Mouse (Mus musculus) heart, postnatal 0 days (tissue): ENCODE results near the gene Smr2. TPM values are rescaled to one million over a fixed set of nuclear protein-coding genes. Genes with fewer than 3 reads are reported as not detected.
"Not testable (repeated sequence)": the region's sequence is repeated elsewhere in the genome, so short reads cannot be mapped to it uniquely, and the experiment has no call there.

Experiments
- ATAC-seq: fragments of 200-750 bp; cut with Nextera tagmentation; 2 replicates; pipeline ENCODE4 v1.8.0; 2017; ENCODE audit warnings: low read depth, moderate number of reproducible peaks, moderate library complexity; ENCODE audit not compliant: insufficient read depth
- DNase-seq: peaks from one replicate; pipeline ENCODE4 v3.0.0-alpha.2; 2016; ENCODE audit warnings: low spot score
- H3K27ac ChIP-seq: fragments of 300-500 bp; sonication (generic); 2 replicates; pipeline ENCODE4 v1.5.1; 2014; ENCODE audit warnings: low read depth, mild to moderate bottlenecking
- H3K27me3 ChIP-seq: fragments of 300-500 bp; sonication (generic); 2 replicates; pipeline ENCODE4 v1.6.1; 2014; ENCODE audit warnings: low read length, mixed read lengths; ENCODE audit not compliant: control insufficient read depth, insufficient read depth
- H3K36me3 ChIP-seq: fragments of 300-500 bp; sonication (generic); replicated peaks from 2 replicates; pipeline ENCODE4 v1.6.1; 2014; ENCODE audit warnings: low read length, mixed read lengths; ENCODE audit not compliant: control insufficient read depth, insufficient read depth
- H3K4me1 ChIP-seq: fragments of 300-500 bp; sonication (generic); 2 replicates; pipeline ENCODE4 v1.6.1; 2014; ENCODE audit warnings: antibody characterized with exemption; ENCODE audit not compliant: control insufficient read depth, insufficient read depth
- H3K4me2 ChIP-seq: fragments of 300-500 bp; sonication (generic); 2 replicates; pipeline ENCODE4 v1.6.1; 2014; ENCODE audit warnings: low read depth, mild to moderate bottlenecking, low read length, moderate library complexity
- H3K4me3 ChIP-seq: fragments of 300-500 bp; sonication (generic); 2 replicates; pipeline ENCODE4 v1.5.1; 2014; ENCODE audit warnings: low read depth, low read length
- H3K9ac ChIP-seq: fragments of 300-500 bp; sonication (generic); replicated peaks from 2 replicates; pipeline ENCODE4 v1.6.1; 2014; ENCODE audit warnings: low read depth, low read length, mixed read lengths
- H3K9me3 ChIP-seq: fragments of 300-500 bp; sonication (generic); replicated peaks from 2 replicates; pipeline ENCODE4 v1.6.1; 2016; ENCODE audit warnings: low read length; ENCODE audit not compliant: control insufficient read depth
- CTCF ChIP-seq: IDR thresholded peaks from 2 replicates; pipeline ENCODE4 v1.5.1; 2016; ENCODE audit warnings: antibody characterized with exemption, control low read depth, low read depth
- EP300 ChIP-seq: IDR thresholded peaks from 2 replicates; pipeline ENCODE4 v1.6.1; 2016; ENCODE audit warnings: antibody characterized with exemption, low read depth
- WGBS: fragments of 180-500 bp; shearing (Covaris S2); extraction: QIAGEN DNeasy Blood & Tissue Kit; methylation state at CpG from one replicate; pipeline ENCODE4 v1.1.7; 2014; 5-methylcytosine and 5-hydroxymethylcytosine counted together
- polyA plus RNA-seq: library from polyadenylated mRNA; unstranded; fragments of >200 nt; fragmentation: Nextera tagmentation; extraction: Ambion mirVana; gene quantifications from 2 replicates; pipeline ENCODE4 v1.2.1, GENCODE M21; 2015
- total RNA-seq: library from RNA; depleted of rRNA; stranded (reverse); fragments of >200 nt; gene quantifications from 2 replicates; pipeline ENCODE4 v1.2.3, GENCODE M21; 2014; ENCODE audit warnings: low replicate concordance; rRNA removed

Smr2 gene
- total RNA-seq (not detected in 2 replicates), polyA plus RNA-seq (not detected in 2 replicates)

DNA sequence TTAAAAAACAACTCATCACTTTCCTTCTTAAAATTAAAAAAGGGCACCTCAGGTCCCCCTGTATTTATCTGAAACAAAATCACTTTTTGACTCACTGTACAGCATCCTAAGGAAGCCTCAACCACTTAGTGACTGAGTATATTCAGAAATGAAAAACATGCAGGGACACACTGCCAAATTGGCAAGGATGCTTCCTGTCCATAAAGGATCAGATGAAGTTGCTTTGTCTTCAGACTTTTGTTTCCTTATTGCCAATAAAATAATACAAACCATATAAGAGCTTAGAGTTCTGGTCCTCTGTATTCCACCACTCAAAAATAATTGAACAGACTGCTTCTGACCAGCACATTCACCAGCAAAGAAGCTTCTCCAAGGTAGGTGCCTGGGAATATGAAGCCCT is at the start of gene Smr2:
Gene Smr2 (plus strand): TSS at position 301 of the 400 bp plus-strand sequence.
- H3K9me3 ChIP-seq, H3K4me2 ChIP-seq, H3K27ac ChIP-seq, H3K27me3 ChIP-seq, H3K4me1 ChIP-seq, DNase-seq, ATAC-seq, H3K36me3 ChIP-seq, H3K4me3 ChIP-seq, H3K9ac ChIP-seq: not testable (repeated sequence)

GRCm38 (mm10) chr5:88111430-88111829 is 25.1 kb downstream of the Smr2 start, which contains the start of gene Gm11116:
TSS of gene Gm11116 (minus strand) at chr5:88111530.
- Histone ChIP-seq H3K4me1 (no peaks in the 10 kb centered on the region), H3K9me3 (no peaks in the 10 kb centered on the region), H3K27me3 (no peaks in the 10 kb centered on the region), H3K36me3 (no peaks in the 10 kb centered on the region), H3K4me2 (no peak within 1 kb of the TSS), H3K27ac (no peak within 1 kb of the TSS), H3K4me3 (no peak within 1 kb of the TSS), H3K9ac (no peak within 1 kb of the TSS)
- TF ChIP-seq EP300 = no peak
- no peak for ATAC-seq
- no peak for DNase-seq
- 38% methylated on average over 1 of the region's 1 CpGs for WGBS

DNA sequence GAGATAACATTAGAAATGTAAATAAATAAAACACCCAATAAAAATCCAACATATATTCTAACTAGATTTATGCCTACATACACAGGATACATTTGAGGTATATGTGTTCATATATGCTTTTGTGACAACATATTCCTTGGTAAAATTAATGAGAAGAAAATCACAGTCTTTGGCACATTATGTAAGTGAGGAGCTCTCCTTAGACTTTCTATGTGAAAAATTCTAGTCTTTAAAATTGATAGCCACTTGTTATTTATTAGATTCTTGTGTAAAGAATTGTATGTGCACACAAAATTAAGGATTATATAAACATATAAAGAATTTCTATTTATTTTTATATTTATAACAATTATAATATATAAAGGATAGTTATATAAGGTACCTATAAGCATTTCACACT is 67.6 kb downstream of the Smr2 start, which contains the start of gene Gm11115:
Gene Gm11115 (minus strand): TSS at position 101 of the 400 bp plus-strand sequence.
- no peak within 1 kb of the TSS for H3K4me2 ChIP-seq
- no peak for ATAC-seq
- no peaks in the 10 kb centered on the region for H3K4me1 ChIP-seq

More for the DNA sequence above, 67.6 kb downstream of the Smr2 start, which contains the start of gene Gm11115:
- Histone ChIP-seq H3K27me3 (no peaks in the 10 kb centered on the region), H3K36me3 (no peaks in the 10 kb centered on the region), H3K9me3 (no peaks in the 10 kb centered on the region), H3K4me3 (no peak within 1 kb of the TSS), H3K27ac (no peak within 1 kb of the TSS), H3K9ac (no peak within 1 kb of the TSS)
- DNase-seq = no peak
- no peak for TF ChIP-seq CTCF
- TF ChIP-seq EP300 = no peak

Other genes starting within 250 kb of the Smr2 start
- not detected in 2 replicates for gene Odam, start 201.5 kb upstream of the Smr2 start, total RNA-seq
- not detected in 2 replicates for gene Odam, start 201.5 kb upstream of the Smr2 start, polyA plus RNA-seq
- not detected in 2 replicates for gene Csn3, start 161.0 kb upstream of the Smr2 start, total RNA-seq
- gene Csn3, start 161.0 kb upstream of the Smr2 start, polyA plus RNA-seq = not detected in 2 replicates
- gene 2310003L06Rik, start 117.1 kb upstream of the Smr2 start, total RNA-seq = not detected in 2 replicates
- not detected in 2 replicates for gene 2310003L06Rik, start 117.1 kb upstream of the Smr2 start, polyA plus RNA-seq
- not detected in 2 replicates for gene Gm28434, start 117.0 kb upstream of the Smr2 start, total RNA-seq
- gene Gm28434, start 117.0 kb upstream of the Smr2 start, polyA plus RNA-seq = not detected in 2 replicates
- gene Cabs1, start 107.1 kb upstream of the Smr2 start, total RNA-seq = not detected in 2 replicates
- gene Cabs1, start 107.1 kb upstream of the Smr2 start, polyA plus RNA-seq = not detected in 2 replicates
- gene Smr3a, start 84.0 kb upstream of the Smr2 start, total RNA-seq = not detected in 2 replicates
- not detected in 2 replicates for gene Smr3a, start 84.0 kb upstream of the Smr2 start, polyA plus RNA-seq
- not detected in 2 replicates for gene Gm11116, start 25.0 kb downstream of the Smr2 start, total RNA-seq
- not detected in 2 replicates for gene Gm11116, start 25.0 kb downstream of the Smr2 start, polyA plus RNA-seq
- gene Gm11115, start 67.5 kb downstream of the Smr2 start, total RNA-seq = not detected in 2 replicates
- gene Gm11115, start 67.5 kb downstream of the Smr2 start, polyA plus RNA-seq = not detected in 2 replicates
- not detected in 2 replicates for gene Gm7714, start 182.4 kb downstream of the Smr2 start, total RNA-seq
- gene Gm7714, start 182.4 kb downstream of the Smr2 start, polyA plus RNA-seq = not detected in 2 replicates
- not detected in 2 replicates for gene Prol1, start 230.8 kb downstream of the Smr2 start, total RNA-seq
- not detected in 2 replicates for gene Prol1, start 230.8 kb downstream of the Smr2 start, polyA plus RNA-seq